10 mouse cellular contexts compared by ENCODE assay signal in the genomic region with DNA sequence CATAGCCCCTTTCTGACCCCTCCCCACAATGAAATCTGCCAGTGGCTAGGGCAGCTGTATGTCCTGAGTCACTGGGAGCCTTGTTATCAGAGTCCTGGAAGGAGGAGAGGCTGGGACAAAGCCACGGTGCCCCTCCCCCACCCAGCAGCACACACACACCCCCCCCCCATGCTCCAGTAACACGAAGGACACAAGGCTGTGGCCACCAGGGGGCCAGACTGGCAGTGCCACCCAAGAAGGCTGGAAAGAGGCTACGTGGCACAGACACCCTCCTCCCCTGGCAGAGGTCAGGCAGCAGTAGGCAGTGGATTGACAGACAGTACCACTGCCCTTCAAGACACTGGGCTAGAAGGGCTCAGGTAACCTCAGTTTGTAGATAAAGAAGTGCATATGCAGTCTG. TPM values are rescaled to one million over a fixed set of nuclear protein-coding genes. Genes with fewer than 3 reads are reported as not detected.
DNase-seq lines count a peak whose midpoint lies in the region; ATAC-seq and TF ChIP-seq lines count a peak whose summit lies in the region.
"Had no signal": no experiment of that assay in that cellular context is flagged by ENCODE, and none has a peak within 500 bp of the region (broad histone marks: within the 10 kb centered on the region; RNA-seq: fewer than 3 reads in every experiment).

No protein-coding gene starts in this region.

- no peak overlapping the region for H3K4me2 ChIP-seq in heart, postnatal 0 days (ENCODE audit: low read depth, low read length)
- H3K4me2 ChIP-seq: embryonic facial prominence, embryonic 13.5 days had no signal

- H3K4me3 ChIP-seq in heart, postnatal 0 days (ENCODE audit: low read depth, low read length) = no peak overlapping the region
- H3K4me3 ChIP-seq: embryonic facial prominence, embryonic 13.5 days had no signal

- peaks cover 43% of the 10 kb centered on the region; the same call in 1 of the 2 replicates for H3K36me3 ChIP-seq in heart, postnatal 0 days (replicated peaks; ENCODE audit: control insufficient read depth, insufficient read depth, low read length)

- no peak overlapping the region for H3K9ac ChIP-seq in heart, postnatal 0 days (replicated peaks; ENCODE audit: low read depth, low read length)
- H3K9ac ChIP-seq: embryonic facial prominence, embryonic 13.5 days had no signal

- peak; percentile 50 for ATAC-seq in heart, postnatal 0 days (ENCODE audit: insufficient read depth, low read depth)

- intact Hi-C loops in left cerebral cortex, postnatal 36 days (cut with DNase I) = loop anchor here (10.0 kb wide), 1 partner anchor 331 kb away; no protein-coding TSS in a partner anchor

- H3K27ac ChIP-seq in heart, postnatal 0 days (ENCODE audit: low read depth) = peak overlapping the region; percentile 7; the same call in 1 of the 2 replicates
- H3K27ac ChIP-seq: embryonic facial prominence, embryonic 13.5 days; macrophage had no signal

- DNase-seq in layer of hippocampus, adult 11-12 months (ENCODE audit: low spot score) = peak; percentile 52
- DNase-seq in layer of hippocampus, postnatal 14 days (ENCODE audit: low spot score in 2 of 2) = no peak
- DNase-seq in A20 (ENCODE audit: low read depth, low spot score) (peak; percentile 30), ES-CJ7 (ENCODE audit: low read depth, low spot score) (peak; percentile 18)
- DNase-seq in heart, postnatal 0 days (ENCODE audit: low spot score) = peak; percentile 76
- DNase-seq in retina, embryonic 14.5 days (ENCODE audit: low spot score) = peak; percentile 76
- DNase-seq in gastrocnemius, adult 8-10 months (ENCODE audit: low spot score in 2 of 2) = no peak
- DNase-seq in left cerebral cortex, postnatal 36 days (ENCODE audit: low spot score in 2 of 2) = no peak

- H3K4me1 ChIP-seq in heart, postnatal 0 days (ENCODE audit: control insufficient read depth, insufficient read depth) = 0 out of 2 replicates have a peak, but pooled peaks cover 8% of the 10 kb centered on the region

- WGBS in heart, postnatal 0 days = 8% methylated on average over 3 of the region's 3 CpGs

- no peak for TF ChIP-seq EP300 in heart, postnatal 0 days (IDR thresholded peaks at IDR 0.05; ENCODE audit: low read depth)

- H3K27me3 ChIP-seq in heart, postnatal 0 days (ENCODE audit: control insufficient read depth, insufficient read depth, low read length) = no peaks in the 10 kb centered on the region

- TF ChIP-seq CTCF in heart, postnatal 0 days (IDR thresholded peaks at IDR 0.05; ENCODE audit: low read depth) = peak; percentile 66

- no peaks in the 10 kb centered on the region for H3K9me3 ChIP-seq in heart, postnatal 0 days (replicated peaks; ENCODE audit: control insufficient read depth, low read length)
- H3K9me3 ChIP-seq: embryonic facial prominence, embryonic 13.5 days had no signal

RNA-seq across cellular contexts. Expression of a gene that starts 29.2 kb away (rescaled TPM):
- total RNA-seq in layer of hippocampus, postnatal 14 days (2021) = 10 to 100 TPM; 33.0 to 36.4 TPM
- 62.4 and 93.5 TPM in 2 replicates for total RNA-seq in heart, postnatal 0 days (2014; rRNA removed; ENCODE audit: low replicate concordance)
- 14.4 and 17.4 TPM in 2 replicates for polyA plus RNA-seq in heart, postnatal 0 days (2015; fragmentation: Nextera tagmentation; extraction: Ambion mirVana)
- total RNA-seq in gastrocnemius, adult 8-10 months (2022) = 1 to 10 TPM; 3.2 to 5.4 (median 4.2) TPM
- total RNA-seq in left cerebral cortex, postnatal 36 days (2021) = 10 to 100 TPM; 15.0 to 19.6 TPM
- polyA plus RNA-seq: macrophage had no signal

RNA-seq across cellular contexts. Expression of a gene that starts 29.5 kb away (rescaled TPM):
- not detected for total RNA-seq in layer of hippocampus, postnatal 14 days (2021)
- not detected in 2 replicates for total RNA-seq in heart, postnatal 0 days (2014; rRNA removed; ENCODE audit: low replicate concordance)
- polyA plus RNA-seq in heart, postnatal 0 days (2015; fragmentation: Nextera tagmentation; extraction: Ambion mirVana) = 0.12 and 0.36 TPM in 2 replicates
- total RNA-seq in gastrocnemius, adult 8-10 months (2022) = under 1 TPM in 1 of 4 experiments, not detected in 3; 0.27 TPM
- not detected for total RNA-seq in left cerebral cortex, postnatal 36 days (2021)
- polyA plus RNA-seq: macrophage had no signal

RNA-seq across cellular contexts. Expression of a gene that starts 34.2 kb away (rescaled TPM):
- total RNA-seq in layer of hippocampus, postnatal 14 days (2021) = 1 to 10 TPM; 6.3 to 7.0 TPM
- 11.4 and 13.5 TPM in 2 replicates for total RNA-seq in heart, postnatal 0 days (2014; rRNA removed; ENCODE audit: low replicate concordance)
- polyA plus RNA-seq in heart, postnatal 0 days (2015; fragmentation: Nextera tagmentation; extraction: Ambion mirVana) = 4.4 and 5.2 TPM in 2 replicates
- 1 to 10 TPM; 1.7 to 4.0 (median 3.1) TPM for total RNA-seq in gastrocnemius, adult 8-10 months (2022)
- 1 to 10 TPM; 6.9 to 7.9 TPM for total RNA-seq in left cerebral cortex, postnatal 36 days (2021)

RNA-seq across cellular contexts. Expression of a gene that starts 43.3 kb away (rescaled TPM):
- total RNA-seq in layer of hippocampus, postnatal 14 days (2021) = 10 to 100 TPM; 52.4 to 53.2 TPM
- total RNA-seq in heart, postnatal 0 days (2014; rRNA removed; ENCODE audit: low replicate concordance) = 178 and 179 TPM in 2 replicates
- 58.1 and 63.1 TPM in 2 replicates for polyA plus RNA-seq in heart, postnatal 0 days (2015; fragmentation: Nextera tagmentation; extraction: Ambion mirVana)
- 10 to 100 TPM; 54.4 to 61.3 (median 57.1) TPM for total RNA-seq in gastrocnemius, adult 8-10 months (2022)
- total RNA-seq in left cerebral cortex, postnatal 36 days (2021) = 10 to 100 TPM; 50.2 to 50.4 TPM

RNA-seq across cellular contexts. Expression of a gene that starts 56.7 kb away (rescaled TPM):
- 10 to 100 TPM; 16.7 to 18.1 TPM for total RNA-seq in layer of hippocampus, postnatal 14 days (2021)
- total RNA-seq in heart, postnatal 0 days (2014; rRNA removed; ENCODE audit: low replicate concordance) = 2.8 and 9.6 TPM in 2 replicates
- polyA plus RNA-seq in heart, postnatal 0 days (2015; fragmentation: Nextera tagmentation; extraction: Ambion mirVana) = 14.9 and 15.8 TPM in 2 replicates
- total RNA-seq in gastrocnemius, adult 8-10 months (2022) = 10 to 100 TPM; 10.0 to 12.0 (median 11.3) TPM
- total RNA-seq in left cerebral cortex, postnatal 36 days (2021) = 10 to 100 TPM; 13.9 to 16.0 TPM

Comparison
In these comparisons a context has a peak if more than half of its experiments do, and no peak if none do; other contexts are left out.
1. DNase-seq: peak in layer of hippocampus, adult 11-12 months (single experiment), A20 (single experiment), ES-CJ7 (single experiment), heart, postnatal 0 days (single experiment) and retina, embryonic 14.5 days (single experiment); none in layer of hippocampus, postnatal 14 days (0 of 2), gastrocnemius, adult 8-10 months (0 of 2) and left cerebral cortex, postnatal 36 days (0 of 2).